Mouse (Mus musculus) spleen, postnatal 4 days (tissue): Measurements from ENCODE around the gene Rrm2.
"Not testable (repeated sequence)": the region's sequence is repeated elsewhere in the genome, so short reads cannot be mapped to it uniquely, and the experiment has no call there.

Source experiments
- DNase-seq, 2 experiments: peaks; one replicate each; pipeline ENCODE4 v3.0.0; 2022; ENCODE audit warnings: low spot score in 2 of 2

Rrm2 gene

DNA sequence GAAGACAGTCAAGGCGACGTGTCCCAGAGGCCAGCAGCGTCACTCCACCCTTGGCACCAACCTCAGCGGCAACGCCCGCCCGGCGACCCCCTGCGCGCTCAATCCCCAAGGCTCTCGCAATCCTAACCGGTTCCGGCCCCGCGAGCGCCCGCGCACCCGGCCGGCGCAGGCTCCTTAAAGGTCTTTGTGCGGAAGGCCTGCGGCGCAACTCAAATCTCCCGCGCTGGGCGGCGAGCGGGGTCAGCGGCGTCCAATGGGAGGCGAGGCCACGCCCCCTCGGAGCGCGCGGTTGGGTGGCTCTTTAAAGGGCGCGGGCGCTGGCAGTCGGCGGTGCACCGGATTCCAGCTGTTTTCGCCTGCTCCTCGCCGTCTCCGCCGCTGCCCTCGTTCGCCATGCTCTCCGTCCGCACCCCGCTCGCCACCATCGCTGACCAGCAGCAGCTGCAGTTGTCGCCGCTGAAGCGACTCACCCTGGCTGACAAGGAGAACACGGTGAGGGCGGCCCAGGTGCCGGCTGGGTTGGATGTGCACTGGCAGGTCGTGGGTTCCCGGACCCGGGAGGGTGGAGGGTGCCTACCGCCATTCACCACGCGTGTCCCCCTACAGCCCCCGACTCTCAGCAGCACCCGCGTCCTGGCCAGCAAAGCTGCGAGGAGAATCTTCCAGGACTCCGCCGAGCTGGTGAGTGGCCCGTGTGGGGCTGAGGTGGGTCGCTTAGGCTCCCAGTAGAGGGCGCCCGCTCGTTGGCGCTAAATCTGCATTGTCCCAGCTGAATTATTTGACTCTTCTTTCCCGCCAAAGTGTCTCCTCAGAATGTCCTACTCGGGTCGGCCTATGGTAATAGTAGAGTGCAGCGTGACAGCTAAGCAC, at the start of gene Rrm2:
TSS of gene Rrm2 (plus strand) at position 288 of the 870 bp plus-strand sequence.
- DNase-seq, result peak; percentile 97 to 99

DNA sequence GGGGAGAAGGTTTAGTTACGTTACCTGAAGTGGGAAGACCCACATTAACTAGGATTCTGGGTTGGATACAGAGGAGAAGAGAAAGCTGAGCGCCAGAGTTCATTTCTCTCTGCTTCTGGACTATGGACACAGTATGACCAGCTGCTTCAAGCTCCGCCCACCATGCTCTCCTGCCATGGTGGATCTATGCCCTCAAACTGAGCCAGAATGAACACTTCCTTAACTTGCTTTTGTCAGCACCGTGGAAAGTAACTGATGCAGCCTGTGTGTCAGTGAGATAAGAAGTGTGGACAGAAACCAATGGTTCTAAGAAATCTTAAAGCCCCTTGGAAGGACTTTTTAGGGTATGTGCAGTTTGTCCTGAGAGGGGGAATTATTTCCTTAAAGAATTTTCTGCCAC, 49.0 kb upstream of the Rrm2 start:
- DNase-seq, result no peak

GRCm38 (mm10) chr12:24659923-24660322, 48.1 kb upstream of the Rrm2 start:
- no peak for DNase-seq

DNA sequence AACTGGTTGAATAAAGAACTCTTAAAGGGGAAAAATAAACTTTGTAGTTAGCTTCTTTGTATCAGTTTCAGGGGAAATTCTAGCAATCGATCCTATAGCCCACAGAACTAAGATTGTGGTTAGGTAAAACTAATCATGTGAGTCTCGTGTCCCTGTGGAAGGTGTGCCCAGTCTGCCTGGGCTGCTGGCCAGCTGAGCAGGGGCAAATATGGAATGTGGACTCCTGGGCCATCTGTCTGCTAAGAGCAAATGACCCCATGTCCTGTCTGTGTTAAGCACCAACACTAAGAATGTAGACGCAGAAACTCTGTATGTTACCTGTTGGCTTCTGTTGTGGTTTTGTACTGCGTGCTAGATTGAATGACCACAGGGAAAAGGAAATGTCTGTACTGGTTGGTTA, 46.9 kb upstream of the Rrm2 start:
- no peak for DNase-seq

GRCm38 (mm10) chr12:24662131-24662530, 45.9 kb upstream of the Rrm2 start:
- no peak for DNase-seq

GRCm38 (mm10) chr12:24680096-24680491, 27.9 kb upstream of the Rrm2 start:
- no peak for DNase-seq

DNA sequence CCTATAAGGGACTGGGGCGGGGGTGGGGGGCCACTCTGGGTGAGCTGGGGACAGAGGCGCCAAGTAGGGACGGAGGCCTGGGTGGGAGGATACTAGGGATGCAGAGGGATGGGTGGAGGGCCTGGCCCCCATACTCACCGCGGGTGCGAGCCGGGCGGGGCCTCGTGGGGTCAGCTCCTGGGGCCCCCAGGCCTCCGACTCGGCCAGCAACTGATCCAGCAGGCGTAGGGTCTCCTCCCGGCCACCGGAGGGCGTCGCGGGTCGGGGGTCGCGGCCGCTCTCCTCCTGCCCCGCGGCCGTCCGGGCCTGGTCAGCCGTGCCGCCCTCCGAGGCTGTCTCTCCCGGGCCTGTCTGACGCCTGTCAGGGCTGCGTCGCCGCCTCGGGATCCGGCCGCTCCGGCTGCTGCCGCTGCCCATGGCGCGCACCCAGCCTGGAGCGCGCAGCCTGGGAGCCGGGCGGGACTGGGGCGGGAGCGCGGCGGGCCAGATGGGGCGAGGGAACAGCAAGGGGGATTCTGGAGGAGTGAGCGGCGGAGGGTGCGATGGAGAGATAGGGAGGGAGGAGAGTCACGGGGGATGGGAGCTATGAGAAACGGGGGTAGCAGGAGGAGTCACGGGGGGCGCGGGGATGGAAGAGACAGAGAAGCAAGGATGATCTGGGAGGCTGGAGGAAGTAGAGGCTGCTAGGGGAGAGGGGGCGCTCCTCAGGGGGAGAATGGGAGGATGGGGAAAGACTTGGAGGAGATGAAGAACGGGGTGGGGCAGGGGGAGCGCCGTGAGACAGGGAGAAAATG, 27.4 kb upstream of the Rrm2 start:
- no peak for DNase-seq

DNA sequence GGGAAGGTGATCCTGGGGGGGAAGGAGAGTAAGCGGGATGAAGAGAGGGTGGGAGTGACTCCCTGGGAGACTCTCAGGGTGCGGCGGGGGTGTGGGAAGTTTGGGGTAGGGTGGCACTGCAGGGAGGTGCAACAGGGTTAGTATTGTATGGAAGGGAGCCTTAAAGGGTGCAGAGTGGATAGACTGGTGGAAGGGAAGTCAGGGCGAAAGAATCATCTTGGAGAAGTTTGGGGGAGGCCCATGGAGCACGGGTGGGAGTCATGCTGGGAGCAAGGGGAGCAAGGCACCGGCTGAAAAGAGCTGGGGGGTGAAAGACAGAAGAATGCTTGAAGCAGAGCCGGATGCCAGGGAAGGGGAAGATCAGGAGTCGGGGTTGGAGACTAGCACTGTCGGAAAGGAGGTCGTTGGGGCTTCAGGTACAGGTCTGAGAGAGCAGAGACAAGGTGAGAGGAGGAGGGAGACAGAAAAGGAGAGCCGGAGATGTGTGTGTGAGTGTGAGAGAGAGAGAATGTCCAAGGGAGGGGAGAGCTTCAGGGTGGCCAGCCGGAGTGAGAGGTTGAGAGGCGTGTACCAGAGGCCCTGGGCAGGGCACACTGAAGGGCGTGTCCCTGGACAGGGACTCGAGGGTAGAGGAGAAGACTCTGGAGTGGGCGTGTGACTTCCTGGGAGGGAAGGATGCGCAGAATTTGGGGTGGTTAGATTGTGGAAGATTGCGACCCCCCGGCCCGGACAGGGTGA, 26.6 kb upstream of the Rrm2 start, which contains the start of gene Cys1:
TSS of gene Cys1 (minus strand) at position 528 of the 738 bp plus-strand sequence.
- no peak for DNase-seq

GRCm38 (mm10) chr12:24682563-24682962, 25.5 kb upstream of the Rrm2 start:
- no peak for DNase-seq

GRCm38 (mm10) chr12:24683461-24683860, 24.6 kb upstream of the Rrm2 start:
- no peak for DNase-seq

- DNase-seq, result no peak
Measured at GRCm38 (mm10) chr12:24686038-24686695, 21.9 kb upstream of the Rrm2 start.

DNA sequence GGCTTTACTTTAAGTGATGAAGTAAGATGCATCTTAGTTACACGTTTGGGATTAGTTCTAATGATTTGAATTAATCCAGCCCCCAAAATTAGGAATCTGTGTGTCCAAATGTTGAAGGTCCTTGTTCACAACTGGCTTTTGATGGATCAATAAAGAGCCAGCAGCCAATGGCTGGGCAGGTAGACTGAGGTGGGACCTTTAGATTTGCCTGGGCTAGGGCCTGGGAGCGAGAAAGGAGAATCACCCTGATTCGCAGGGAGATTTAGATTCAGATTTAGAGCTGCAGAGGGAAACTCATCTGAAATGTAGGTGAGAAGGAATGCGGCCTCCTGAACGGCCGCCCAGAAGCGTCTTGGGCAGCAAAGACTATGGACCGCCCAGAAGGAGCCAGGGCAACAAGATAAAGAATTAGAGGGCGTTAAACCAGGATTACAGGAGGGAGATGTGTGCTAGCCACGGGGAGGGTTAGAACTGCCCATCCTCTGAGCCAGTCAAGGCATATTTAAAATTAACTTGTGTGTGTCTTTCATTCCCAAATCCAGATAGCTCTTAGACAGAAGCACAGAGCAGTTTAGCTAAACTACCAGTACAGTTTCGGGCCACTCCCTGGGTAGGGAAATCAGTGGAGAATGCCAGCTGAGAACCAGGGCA, 21.2 kb upstream of the Rrm2 start:
- DNase-seq, result no peak

- DNase-seq, result no peak
Measured at GRCm38 (mm10) chr12:24690351-24690750, 17.7 kb upstream of the Rrm2 start.

DNA sequence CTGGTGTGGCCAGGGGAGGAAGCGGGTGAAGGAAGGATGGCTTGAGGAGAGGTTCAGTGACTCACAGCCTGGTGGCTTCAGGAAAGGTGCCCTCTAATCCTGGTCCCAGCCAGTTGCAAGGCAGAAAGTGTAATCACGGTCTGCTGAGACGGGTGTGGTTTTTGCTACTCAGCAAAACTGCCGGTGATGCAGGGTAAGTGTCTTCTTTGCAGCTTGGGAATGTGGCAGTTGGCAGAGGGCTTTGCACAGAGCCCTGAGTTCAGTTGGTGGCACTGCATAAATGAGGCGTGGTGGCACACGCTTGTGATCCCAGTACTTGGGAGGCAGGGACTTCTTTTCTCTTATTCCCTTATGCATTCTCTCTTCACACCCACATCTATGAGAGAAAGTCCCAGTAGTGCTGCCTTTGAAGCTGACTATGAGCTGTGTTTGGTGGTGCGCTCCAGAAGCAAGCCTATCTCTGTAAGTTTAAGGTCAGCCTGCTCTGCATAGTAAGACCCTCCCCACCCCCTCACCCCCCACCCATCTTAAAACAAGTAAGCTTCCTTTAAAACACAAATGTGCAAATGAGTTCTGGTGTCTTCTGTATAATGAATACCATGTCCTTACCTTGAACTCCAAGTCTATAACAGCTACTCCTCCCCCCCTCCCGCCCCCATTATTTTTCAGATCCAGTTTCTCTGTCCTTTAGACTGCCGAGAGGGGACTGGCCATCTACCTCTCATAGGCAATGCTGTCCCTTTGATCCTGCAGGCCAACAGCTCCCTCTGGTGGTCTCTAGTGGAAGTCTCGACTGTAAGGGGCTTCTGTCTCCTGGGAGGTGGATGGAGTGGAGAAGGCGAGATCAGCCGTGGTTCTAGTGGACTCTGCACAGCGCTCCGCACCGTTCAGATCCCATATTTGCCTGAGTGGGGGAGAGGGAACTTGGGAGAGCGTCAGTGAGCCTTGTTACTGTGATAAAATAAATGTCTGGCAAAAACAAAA, 11.2 kb upstream of the Rrm2 start:
- peak; percentile 81 to 91 for DNase-seq

DNA sequence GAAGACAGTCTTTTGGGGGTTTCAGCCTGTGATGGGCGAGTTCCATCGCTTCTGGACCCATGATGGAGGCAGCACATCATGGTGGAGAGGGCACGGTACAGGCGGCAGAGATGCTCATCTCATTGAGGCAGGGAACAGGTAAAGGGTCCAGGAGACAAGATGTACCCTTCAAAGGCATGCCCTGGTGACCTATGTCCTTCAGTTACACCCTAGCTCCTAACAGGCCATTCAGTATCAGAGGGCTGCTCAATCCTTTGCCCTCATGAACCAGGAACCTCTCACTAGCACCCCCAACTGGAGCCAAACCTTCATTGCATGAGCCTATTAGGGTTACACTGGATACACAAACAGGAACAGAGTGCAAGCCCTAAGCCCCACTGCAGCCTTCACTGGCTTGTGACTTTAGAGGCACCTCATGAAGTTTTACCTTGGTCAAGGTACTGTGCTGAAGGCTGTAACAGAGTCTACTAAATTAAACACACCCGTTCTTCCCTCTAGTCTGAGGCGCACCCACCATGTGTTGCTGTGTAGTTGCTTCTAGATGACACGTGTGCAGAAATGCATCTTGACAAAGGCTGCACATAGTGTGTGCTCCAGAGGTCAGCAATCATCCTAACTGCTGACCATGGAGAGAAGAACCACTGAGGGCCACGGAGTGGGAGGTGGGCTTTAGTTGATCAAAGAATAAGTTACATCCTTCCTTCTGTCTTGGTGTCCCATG, 10.4 kb upstream of the Rrm2 start:
- DNase-seq, result peak; percentile 47 to 70

GRCm38 (mm10) chr12:24698514-24698913, 9.5 kb upstream of the Rrm2 start:
- peak in 1 of 2 experiments; percentile 56 for DNase-seq

GRCm38 (mm10) chr12:24699578-24699977, 8.5 kb upstream of the Rrm2 start:
- no peak for DNase-seq

DNA sequence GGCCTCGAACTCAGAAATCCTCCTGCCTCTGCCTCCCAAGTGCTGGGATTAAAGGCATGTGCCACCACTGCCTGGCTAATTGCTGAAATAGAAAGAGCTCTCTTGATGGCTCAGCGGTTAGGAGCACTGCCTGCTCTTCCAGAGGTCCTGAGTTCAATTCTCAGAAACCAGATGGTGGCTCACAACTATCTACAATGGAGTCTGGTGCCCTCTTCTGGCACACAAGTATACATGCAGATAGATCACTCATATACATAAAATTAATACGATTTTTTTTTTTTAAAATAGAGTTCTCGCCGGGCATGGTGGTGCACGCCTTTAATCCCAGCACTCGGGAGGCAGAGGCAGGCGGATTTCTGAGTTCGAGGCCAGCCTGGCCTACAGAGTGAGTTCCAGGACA, 6.4 kb upstream of the Rrm2 start:
- DNase-seq, result not testable (repeated sequence)

- peak; percentile 37 to 59 for DNase-seq
Measured at GRCm38 (mm10) chr12:24703013-24703412, 5.0 kb upstream of the Rrm2 start.
